Mouse (Mus musculus): ENCODE results near the gene Ube2d1. TPM values are rescaled to one million over a fixed set of nuclear protein-coding genes. Genes with fewer than 3 reads are reported as not detected.

Gene Ube2d1
- polyA plus RNA-seq, 1 experiment from 2014 or later, result 86.9 TPM

GRCm38 (mm10) chr10:71251846-71252245 lies 33.2 kb downstream of the Ube2d1 start:
- Histone ChIP-seq H3K27me3 (ENCODE audit: control insufficient read depth, insufficient read depth, low read length) (no peaks in the 10 kb centered on the region), H3K4me2 (no peak overlapping the region), H3K36me3 (ENCODE audit: control insufficient read depth, insufficient read depth, low read length) (peaks cover 3% of the 10 kb centered on the region; the same call in 1 of the 2 replicates), H3K9ac (ENCODE audit: low read depth, low read length) (no peak overlapping the region), H3K27ac (ENCODE audit: low read depth, low read length) (no peak overlapping the region), H3K4me1 (ENCODE audit: control insufficient read depth, insufficient read depth, low read length) (no peaks in the 10 kb centered on the region), H3K9me3 (replicated peaks; ENCODE audit: control insufficient read depth, low read length) (no peaks in the 10 kb centered on the region), H3K4me3 (ENCODE audit: low read depth, low read length) (no peak overlapping the region)
- no peak for ATAC-seq (replicated peaks; ENCODE audit: insufficient number of reproducible peaks, low FRiP score, low TSS enrichment)
- WGBS (ENCODE audit: insufficient replicate concordance), result 74% methylated on average over 5 of the region's 5 CpGs

GRCm38 (mm10) chr10:71251256-71251655 lies 33.8 kb downstream of the Ube2d1 start:
- Histone ChIP-seq H3K9ac (ENCODE audit: low read depth, low read length) (no peak overlapping the region), H3K27me3 (ENCODE audit: control insufficient read depth, insufficient read depth, low read length) (no peaks in the 10 kb centered on the region), H3K4me1 (ENCODE audit: control insufficient read depth, insufficient read depth, low read length) (no peaks in the 10 kb centered on the region), H3K36me3 (ENCODE audit: control insufficient read depth, insufficient read depth, low read length) (peaks cover 3% of the 10 kb centered on the region; the same call in 1 of the 2 replicates), H3K9me3 (replicated peaks; ENCODE audit: control insufficient read depth, low read length) (no peaks in the 10 kb centered on the region), H3K4me2 (no peak overlapping the region), H3K27ac (ENCODE audit: low read depth, low read length) (no peak overlapping the region), H3K4me3 (ENCODE audit: low read depth, low read length) (no peak overlapping the region)
- 82% methylated on average over 5 of the region's 5 CpGs for WGBS (ENCODE audit: insufficient replicate concordance)
- ATAC-seq (replicated peaks; ENCODE audit: insufficient number of reproducible peaks, low FRiP score, low TSS enrichment), result no peak

GRCm38 (mm10) chr10:71250472-71250871 lies 34.6 kb downstream of the Ube2d1 start:
- no peak for ATAC-seq (replicated peaks; ENCODE audit: insufficient number of reproducible peaks, low FRiP score, low TSS enrichment)
- WGBS (ENCODE audit: insufficient replicate concordance), result 72% methylated on average over 17 of the region's 17 CpGs
- H3K4me3 ChIP-seq (ENCODE audit: low read depth, low read length), result no peak overlapping the region
- peak overlapping the region; percentile 31 for H3K4me2 ChIP-seq
- H3K9ac ChIP-seq (ENCODE audit: low read depth, low read length), result 0 out of 2 replicates have a peak overlapping the region, but pooled peaks have one; percentile 39
- H3K4me1 ChIP-seq (ENCODE audit: control insufficient read depth, insufficient read depth, low read length), result no peaks in the 10 kb centered on the region
- no peaks in the 10 kb centered on the region for H3K27me3 ChIP-seq (ENCODE audit: control insufficient read depth, insufficient read depth, low read length)
- no peaks in the 10 kb centered on the region for H3K9me3 ChIP-seq (replicated peaks; ENCODE audit: control insufficient read depth, low read length)
- no peak overlapping the region for H3K27ac ChIP-seq (ENCODE audit: low read depth, low read length)
- H3K36me3 ChIP-seq (ENCODE audit: control insufficient read depth, insufficient read depth, low read length), result peaks cover 2% of the 10 kb centered on the region; the same call in 1 of the 2 replicates

GRCm38 (mm10) chr10:71249086-71249880 lies 35.8 kb downstream of the Ube2d1 start:
- no peaks in the 10 kb centered on the region for H3K9me3 ChIP-seq (replicated peaks; ENCODE audit: control insufficient read depth, low read length)
- no peaks in the 10 kb centered on the region for H3K36me3 ChIP-seq (ENCODE audit: control insufficient read depth, insufficient read depth, low read length)
- H3K4me2 ChIP-seq, result no peak overlapping the region
- H3K9ac ChIP-seq (ENCODE audit: low read depth, low read length), result no peak overlapping the region
- no peak for ATAC-seq (replicated peaks; ENCODE audit: insufficient number of reproducible peaks, low FRiP score, low TSS enrichment)
- H3K27ac ChIP-seq (ENCODE audit: low read depth, low read length), result no peak overlapping the region
- no peaks in the 10 kb centered on the region for H3K27me3 ChIP-seq (ENCODE audit: control insufficient read depth, insufficient read depth, low read length)
- no peak overlapping the region for H3K4me3 ChIP-seq (ENCODE audit: low read depth, low read length)
- 71% methylated on average over 10 of the region's 10 CpGs for WGBS (ENCODE audit: insufficient replicate concordance)
- no peaks in the 10 kb centered on the region for H3K4me1 ChIP-seq (ENCODE audit: control insufficient read depth, insufficient read depth, low read length)

GRCm38 (mm10) chr10:71246956-71247355 lies 38.1 kb downstream of the Ube2d1 start:
- Histone ChIP-seq H3K27ac (ENCODE audit: low read depth, low read length) (no peak overlapping the region), H3K4me2 (no peak overlapping the region), H3K4me1 (ENCODE audit: control insufficient read depth, insufficient read depth, low read length) (no peaks in the 10 kb centered on the region), H3K27me3 (ENCODE audit: control insufficient read depth, insufficient read depth, low read length) (no peaks in the 10 kb centered on the region), H3K36me3 (ENCODE audit: control insufficient read depth, insufficient read depth, low read length) (no peaks in the 10 kb centered on the region), H3K9me3 (replicated peaks; ENCODE audit: control insufficient read depth, low read length) (no peaks in the 10 kb centered on the region), H3K4me3 (ENCODE audit: low read depth, low read length) (no peak overlapping the region), H3K9ac (ENCODE audit: low read depth, low read length) (no peak overlapping the region)
- ATAC-seq (replicated peaks; ENCODE audit: insufficient number of reproducible peaks, low FRiP score, low TSS enrichment), result no peak
- 55% methylated on average over 7 of the region's 7 CpGs for WGBS (ENCODE audit: insufficient replicate concordance)

- Histone ChIP-seq H3K4me2 (no peak overlapping the region), H3K4me3 (ENCODE audit: low read depth, low read length) (no peak overlapping the region)
- 67% methylated on average over 6 of the region's 6 CpGs for WGBS (ENCODE audit: insufficient replicate concordance)
These were observed 45.5 kb downstream of the Ube2d1 start for GRCm38 (mm10) chr10:71239479-71240120.

GRCm38 (mm10) chr10:71238240-71238554 lies 46.9 kb downstream of the Ube2d1 start, which contains the start of gene Tfam:
Gene Tfam, minus strand, starts transcription at chr10:71238280.
- peaks cover 3% of the 10 kb centered on the region for H3K4me1 ChIP-seq (ENCODE audit: control insufficient read depth, insufficient read depth, low read length)
- peak within 1 kb of the TSS; percentile 75 for H3K27ac ChIP-seq (ENCODE audit: low read depth, low read length)
- no peak for ATAC-seq (replicated peaks; ENCODE audit: insufficient number of reproducible peaks, low FRiP score, low TSS enrichment)
- H3K4me3 ChIP-seq (ENCODE audit: low read depth, low read length), result peak within 1 kb of the TSS; percentile 95
- no peaks in the 10 kb centered on the region for H3K9me3 ChIP-seq (replicated peaks; ENCODE audit: control insufficient read depth, low read length)
- peak within 1 kb of the TSS; percentile 85 for H3K4me2 ChIP-seq
- peak within 1 kb of the TSS; percentile 93 for H3K9ac ChIP-seq (ENCODE audit: low read depth, low read length)
- 7% methylated on average over 7 of the region's 7 CpGs for WGBS (ENCODE audit: insufficient replicate concordance)
- no peaks in the 10 kb centered on the region for H3K27me3 ChIP-seq (ENCODE audit: control insufficient read depth, insufficient read depth, low read length)
- H3K36me3 ChIP-seq (ENCODE audit: control insufficient read depth, insufficient read depth, low read length), result peaks cover 7% of the 10 kb centered on the region; the same call in 1 of the 2 replicates

More at GRCm38 (mm10) chr10:71239479-71240120, 45.5 kb downstream of the Ube2d1 start:
- no peak for ATAC-seq (replicated peaks; ENCODE audit: insufficient number of reproducible peaks, low FRiP score, low TSS enrichment)
- H3K27ac ChIP-seq (ENCODE audit: low read depth, low read length), result no peak overlapping the region
- H3K27me3 ChIP-seq (ENCODE audit: control insufficient read depth, insufficient read depth, low read length), result no peaks in the 10 kb centered on the region
- peaks cover 3% of the 10 kb centered on the region for H3K4me1 ChIP-seq (ENCODE audit: control insufficient read depth, insufficient read depth, low read length)
- peaks cover 4% of the 10 kb centered on the region; the same call in 1 of the 2 replicates for H3K36me3 ChIP-seq (ENCODE audit: control insufficient read depth, insufficient read depth, low read length)
- no peak overlapping the region for H3K9ac ChIP-seq (ENCODE audit: low read depth, low read length)
- H3K9me3 ChIP-seq (replicated peaks; ENCODE audit: control insufficient read depth, low read length), result no peaks in the 10 kb centered on the region

- Histone ChIP-seq H3K27me3 (ENCODE audit: control insufficient read depth, insufficient read depth, low read length) (no peaks in the 10 kb centered on the region), H3K9ac (ENCODE audit: low read depth, low read length) (peak overlapping the region; percentile 93), H3K9me3 (replicated peaks; ENCODE audit: control insufficient read depth, low read length) (no peaks in the 10 kb centered on the region), H3K4me2 (peak overlapping the region; percentile 85), H3K27ac (ENCODE audit: low read depth, low read length) (peak overlapping the region; percentile 75), H3K4me3 (ENCODE audit: low read depth, low read length) (peak overlapping the region; percentile 95), H3K36me3 (ENCODE audit: control insufficient read depth, insufficient read depth, low read length) (peaks cover 12% of the 10 kb centered on the region), H3K4me1 (ENCODE audit: control insufficient read depth, insufficient read depth, low read length) (peaks cover 3% of the 10 kb centered on the region)
- ATAC-seq (replicated peaks; ENCODE audit: insufficient number of reproducible peaks, low FRiP score, low TSS enrichment), result peak; percentile 99
- under 1% methylated on average over 68 of the region's 68 CpGs for WGBS (ENCODE audit: insufficient replicate concordance)
These were observed 47.4 kb downstream of the Ube2d1 start for GRCm38 (mm10) chr10:71237516-71238239.
